Mouse (Mus musculus): ENCODE measurements around the gene 4930432K21Rik. TPM values are rescaled to one million over a fixed set of nuclear protein-coding genes. Genes with fewer than 3 reads are reported as not detected.

Gene 4930432K21Rik
- total and polyA plus RNA-seq, 2 experiments from 2014 or later: 2.7 to 5.9 TPM

- H3K4me1 ChIP-seq (ENCODE audit: insufficient read depth, low read length): peaks cover 12% of the 10 kb centered on the region
- no peak for DNase-seq (ENCODE audit: low spot score)
- 92% methylated on average over 8 of the region's 8 CpGs for WGBS
- no peak for TF ChIP-seq CTCF (IDR thresholded peaks at IDR 0.05; ENCODE audit: low read depth)
- H3K4me2 ChIP-seq (ENCODE audit: low read depth, low read length): no peak overlapping the region
- no peak for ATAC-seq
- H3K9ac ChIP-seq (replicated peaks; ENCODE audit: low read length): no peak overlapping the region
- H3K9me3 ChIP-seq (ENCODE audit: low read length): no peaks in the 10 kb centered on the region
- peaks cover 41% of the 10 kb centered on the region for H3K36me3 ChIP-seq (ENCODE audit: insufficient read depth, low read length)
- no peak overlapping the region for H3K27ac ChIP-seq
- no peak overlapping the region for H3K4me3 ChIP-seq (ENCODE audit: low read length)
- H3K27me3 ChIP-seq (ENCODE audit: insufficient read depth, low read length): no peaks in the 10 kb centered on the region
Observed at GRCm38 (mm10) chr8:84144636-84145245, 3.1 kb upstream of the 4930432K21Rik start.

DNA sequence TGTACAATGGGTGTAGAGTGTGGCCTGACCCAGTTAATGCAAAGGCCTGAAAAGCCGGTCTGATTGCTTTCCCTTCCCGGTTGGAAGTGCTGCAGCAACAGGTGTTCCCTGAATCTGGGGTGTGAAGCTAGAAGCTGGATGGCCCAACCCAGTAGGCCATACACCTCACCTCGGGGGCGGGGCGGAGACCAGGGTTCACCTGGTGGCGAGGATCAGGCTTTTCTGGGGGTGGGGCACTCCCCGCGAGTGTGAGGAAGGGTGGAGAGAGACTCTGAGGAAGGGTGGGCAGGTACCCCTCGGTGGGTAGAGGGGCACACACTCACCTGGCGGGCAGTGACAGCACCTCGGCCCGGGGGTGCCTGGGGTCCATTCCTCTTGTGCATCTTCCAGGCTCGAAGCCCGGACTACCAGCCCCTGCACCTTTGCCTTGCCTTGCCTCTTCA is 480 bp upstream of the 4930432K21Rik start:
- Histone ChIP-seq H3K4me1 (ENCODE audit: insufficient read depth, low read length) (peaks cover 12% of the 10 kb centered on the region), H3K27me3 (ENCODE audit: insufficient read depth, low read length) (no peaks in the 10 kb centered on the region), H3K4me2 (ENCODE audit: low read depth, low read length) (peak overlapping the region; percentile 72), H3K4me3 (ENCODE audit: low read length) (peak overlapping the region; percentile 61), H3K9me3 (ENCODE audit: low read length) (no peaks in the 10 kb centered on the region), H3K36me3 (ENCODE audit: insufficient read depth, low read length) (peaks cover 18% of the 10 kb centered on the region), H3K27ac (peak overlapping the region; percentile 58; the same call in 1 of the 2 replicates), H3K9ac (replicated peaks; ENCODE audit: low read length) (peak overlapping the region; percentile 81)
- TF ChIP-seq CTCF (IDR thresholded peaks at IDR 0.05; ENCODE audit: low read depth): peak; percentile 2; the same call in 1 of the 2 replicates
- ATAC-seq (no peak; the same call in none of the 2 replicates), DNase-seq (ENCODE audit: low spot score) (peak; percentile 25)
- WGBS: 8% methylated on average over 14 of the region's 14 CpGs

DNA sequence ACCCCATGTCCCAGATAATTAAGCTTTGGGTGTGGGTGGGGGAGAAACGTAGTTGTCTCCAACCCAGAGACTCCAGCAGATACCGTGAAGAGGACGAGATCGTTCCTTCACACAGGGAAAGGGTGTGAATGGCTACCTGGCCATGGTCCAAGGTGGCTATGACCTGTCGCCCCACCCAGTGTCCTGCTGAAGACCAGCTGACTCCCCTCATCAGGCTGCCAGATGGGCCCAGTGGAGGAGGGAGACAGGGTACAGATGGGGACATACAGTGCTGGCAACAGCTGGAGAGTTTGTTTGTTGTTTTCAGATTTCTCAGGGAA is 666 bp downstream of the 4930432K21Rik start:
- no peak for TF ChIP-seq CTCF (IDR thresholded peaks at IDR 0.05; ENCODE audit: low read depth)
- DNase-seq (ENCODE audit: low spot score): no peak
- Histone ChIP-seq H3K4me3 (ENCODE audit: low read length) (peak overlapping the region; percentile 61; the same call in 1 of the 2 replicates), H3K9me3 (ENCODE audit: low read length) (no peaks in the 10 kb centered on the region), H3K27me3 (ENCODE audit: insufficient read depth, low read length) (no peaks in the 10 kb centered on the region), H3K4me2 (ENCODE audit: low read depth, low read length) (peak overlapping the region; percentile 72), H3K36me3 (ENCODE audit: insufficient read depth, low read length) (peaks cover 7% of the 10 kb centered on the region; the same call in 1 of the 2 replicates), H3K4me1 (ENCODE audit: insufficient read depth, low read length) (peaks cover 12% of the 10 kb centered on the region), H3K9ac (replicated peaks; ENCODE audit: low read length) (peak overlapping the region; percentile 81), H3K27ac (0 out of 2 replicates have a peak overlapping the region, but pooled peaks have one; percentile 58)
- ATAC-seq: peak; percentile 5; the same call in 1 of the 2 replicates
- 81% methylated on average over 5 of the region's 5 CpGs for WGBS

- ATAC-seq: no peak
- TF ChIP-seq CTCF (IDR thresholded peaks at IDR 0.05; ENCODE audit: low read depth): no peak
Observed at GRCm38 (mm10) chr8:84149181-84149580, 1.4 kb downstream of the 4930432K21Rik start.

GRCm38 (mm10) chr8:84157620-84158019 is 9.8 kb downstream of the 4930432K21Rik start:
- no peak for ATAC-seq
- Histone ChIP-seq H3K27ac (no peak overlapping the region), H3K9ac (replicated peaks; ENCODE audit: low read length) (no peak overlapping the region), H3K4me1 (ENCODE audit: insufficient read depth, low read length) (no peaks in the 10 kb centered on the region), H3K9me3 (ENCODE audit: low read length) (no peaks in the 10 kb centered on the region), H3K4me3 (ENCODE audit: low read length) (no peak overlapping the region), H3K36me3 (ENCODE audit: insufficient read depth, low read length) (no peaks in the 10 kb centered on the region), H3K4me2 (ENCODE audit: low read depth, low read length) (no peak overlapping the region), H3K27me3 (ENCODE audit: insufficient read depth, low read length) (no peaks in the 10 kb centered on the region)
- 91% methylated on average over 4 of the region's 4 CpGs for WGBS
- no peak for TF ChIP-seq CTCF (IDR thresholded peaks at IDR 0.05; ENCODE audit: low read depth)
- DNase-seq (ENCODE audit: low spot score): no peak

More at GRCm38 (mm10) chr8:84149181-84149580, 1.4 kb downstream of the 4930432K21Rik start:
- Histone ChIP-seq H3K9me3 (ENCODE audit: low read length) (no peaks in the 10 kb centered on the region), H3K4me1 (ENCODE audit: insufficient read depth, low read length) (peaks cover 12% of the 10 kb centered on the region), H3K9ac (replicated peaks; ENCODE audit: low read length) (no peak overlapping the region), H3K27me3 (ENCODE audit: insufficient read depth, low read length) (no peaks in the 10 kb centered on the region), H3K27ac (no peak overlapping the region), H3K4me3 (ENCODE audit: low read length) (no peak overlapping the region), H3K36me3 (ENCODE audit: insufficient read depth, low read length) (no peaks in the 10 kb centered on the region), H3K4me2 (ENCODE audit: low read depth, low read length) (no peak overlapping the region)
- DNase-seq (ENCODE audit: low spot score): no peak
- 77% methylated on average over 3 of the region's 3 CpGs for WGBS

DNA sequence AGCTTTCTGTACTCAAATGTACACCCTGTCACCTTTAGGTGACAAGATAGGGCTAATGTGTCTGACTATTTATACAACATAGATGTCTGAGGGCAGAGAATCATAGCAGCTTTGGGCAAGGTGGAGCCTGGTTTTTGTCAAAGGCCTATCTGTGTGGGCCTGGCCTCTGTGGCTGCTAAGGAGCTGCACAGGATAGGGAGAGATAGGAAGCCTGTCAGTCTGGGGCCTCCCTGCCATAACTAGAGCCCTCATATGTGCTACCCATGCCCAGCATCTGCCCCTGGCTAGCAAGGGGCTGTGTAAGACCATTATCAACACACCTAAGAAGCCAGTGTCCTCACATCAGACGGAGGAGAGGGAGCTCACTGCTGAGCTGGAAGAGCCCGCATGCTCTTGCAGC is 19.9 kb downstream of the 4930432K21Rik start:
- 98% methylated on average over 2 of the region's 2 CpGs for WGBS
- H3K36me3 ChIP-seq (ENCODE audit: insufficient read depth, low read length): peaks cover 14% of the 10 kb centered on the region
- H3K9ac ChIP-seq (replicated peaks; ENCODE audit: low read length): no peak overlapping the region
- no peaks in the 10 kb centered on the region for H3K4me1 ChIP-seq (ENCODE audit: insufficient read depth, low read length)
- H3K4me2 ChIP-seq (ENCODE audit: low read depth, low read length): no peak overlapping the region
- no peaks in the 10 kb centered on the region for H3K9me3 ChIP-seq (ENCODE audit: low read length)
- no peak for ATAC-seq
- no peaks in the 10 kb centered on the region for H3K27me3 ChIP-seq (ENCODE audit: insufficient read depth, low read length)
- H3K4me3 ChIP-seq (ENCODE audit: low read length): no peak overlapping the region
- DNase-seq (ENCODE audit: low spot score): no peak
- no peak for TF ChIP-seq CTCF (IDR thresholded peaks at IDR 0.05; ENCODE audit: low read depth)
- no peak overlapping the region for H3K27ac ChIP-seq

DNA sequence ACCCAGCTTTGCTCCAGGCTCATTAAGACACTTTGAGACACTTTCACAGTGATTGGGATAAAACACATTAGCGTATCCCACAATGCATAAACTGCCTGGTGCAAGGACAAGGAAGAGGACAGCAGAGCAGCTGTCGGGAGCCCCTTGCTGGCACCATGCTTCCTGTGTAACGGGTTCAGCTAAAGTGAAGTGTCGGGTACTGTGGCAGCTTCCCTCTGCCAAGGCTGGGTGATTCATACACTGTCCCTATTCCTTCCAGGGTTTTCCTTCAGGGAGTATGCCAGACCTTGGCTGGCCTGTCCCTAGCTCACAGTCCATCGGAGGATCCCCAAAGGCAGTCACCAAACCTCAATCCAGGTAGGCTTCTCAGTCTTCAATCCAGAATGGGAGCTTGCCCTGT is 22.3 kb downstream of the 4930432K21Rik start:
- TF ChIP-seq CTCF (IDR thresholded peaks at IDR 0.05; ENCODE audit: low read depth): no peak
- Histone ChIP-seq H3K9me3 (ENCODE audit: low read length) (no peaks in the 10 kb centered on the region), H3K27me3 (ENCODE audit: insufficient read depth, low read length) (no peaks in the 10 kb centered on the region), H3K27ac (no peak overlapping the region), H3K4me1 (ENCODE audit: insufficient read depth, low read length) (no peaks in the 10 kb centered on the region), H3K4me2 (ENCODE audit: low read depth, low read length) (no peak overlapping the region), H3K36me3 (ENCODE audit: insufficient read depth, low read length) (peaks cover 19% of the 10 kb centered on the region), H3K9ac (replicated peaks; ENCODE audit: low read length) (no peak overlapping the region), H3K4me3 (ENCODE audit: low read length) (no peak overlapping the region)
- no peak for ATAC-seq
- WGBS: 83% methylated on average over 5 of the region's 5 CpGs
- DNase-seq (ENCODE audit: low spot score): no peak

Measured in hindbrain, postnatal 0 days (tissue).